Mouse (Mus musculus): Measurements from ENCODE around the gene Lrrc58. TPM values are rescaled to one million over a fixed set of nuclear protein-coding genes. Genes with fewer than 3 reads are reported as not detected.

The Lrrc58 gene
- total RNA-seq, 2 experiments from 2014 or later = 41.3 to 66.4 TPM

DNA sequence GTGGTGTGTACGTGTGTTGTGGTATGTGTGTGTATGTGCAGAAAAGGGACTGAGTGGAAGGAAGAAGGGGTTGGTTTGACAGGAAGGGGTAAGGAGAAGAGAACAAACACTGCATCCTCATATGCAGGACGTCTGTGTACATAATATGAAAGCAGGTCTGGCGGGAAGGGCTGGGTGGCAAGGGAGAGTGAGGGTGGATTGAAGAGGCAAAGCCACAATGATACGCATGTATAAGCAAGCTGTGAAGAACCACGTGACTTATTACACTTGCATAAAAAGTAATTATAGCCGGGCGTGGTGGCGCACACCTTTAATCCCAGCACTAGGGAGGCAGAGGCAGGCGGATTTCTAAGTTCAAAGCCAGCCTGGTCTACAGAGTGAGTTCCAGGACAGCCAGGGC, 2.3 kb upstream of the Lrrc58 start:
- intact Hi-C loops (cut with DNase I; ENCODE audit: low total_unique reads) = no loop called here
- no peak for DNase-seq

DNA sequence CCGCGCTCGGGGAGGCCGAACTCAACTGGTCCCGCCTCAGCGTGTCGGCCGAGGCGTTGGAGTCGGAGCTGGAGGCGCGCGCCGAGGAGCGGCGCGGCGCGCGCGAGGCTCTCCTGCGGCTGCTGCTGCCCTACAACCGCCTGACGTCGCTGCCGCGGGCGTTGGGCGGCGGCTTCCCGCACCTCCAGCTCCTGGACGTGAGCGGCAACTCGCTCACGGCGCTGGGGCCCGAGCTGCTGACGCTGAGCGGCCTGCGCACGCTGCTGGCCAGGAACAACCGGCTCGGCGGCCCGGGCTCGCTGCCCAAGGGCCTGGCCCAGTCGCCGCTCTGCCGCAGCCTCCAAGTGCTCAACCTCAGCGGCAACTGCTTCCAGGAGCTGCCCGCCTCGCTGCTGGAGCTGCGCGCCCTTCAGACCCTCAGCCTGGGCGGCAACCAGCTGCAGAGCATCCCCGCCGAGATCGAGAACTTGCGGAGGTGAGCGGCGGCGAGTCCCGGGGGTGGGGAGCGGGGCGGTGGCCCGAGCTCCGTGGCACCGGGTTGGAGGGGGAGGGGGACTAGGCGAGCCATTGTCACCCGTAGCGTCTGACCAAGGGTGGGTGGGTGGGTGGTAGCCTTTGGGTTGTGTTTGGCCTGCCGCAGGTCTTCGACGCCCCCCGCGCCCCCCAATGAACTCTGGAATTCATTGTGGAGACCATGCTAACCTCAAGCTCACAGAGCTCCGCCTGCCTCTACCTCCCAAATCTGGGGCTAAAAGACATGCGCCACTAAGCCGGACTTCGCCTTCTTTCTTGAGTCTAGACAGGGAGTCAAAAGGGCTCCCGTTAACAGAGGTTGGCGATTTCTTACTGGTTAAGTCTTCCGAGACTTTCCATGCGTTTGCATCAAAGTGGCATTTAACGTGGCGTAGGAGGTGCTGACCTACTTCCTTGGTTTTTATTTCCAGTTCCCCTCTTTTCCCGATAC, 599 bp downstream of the Lrrc58 start:
- DNase-seq = peak; percentile 65

DNA sequence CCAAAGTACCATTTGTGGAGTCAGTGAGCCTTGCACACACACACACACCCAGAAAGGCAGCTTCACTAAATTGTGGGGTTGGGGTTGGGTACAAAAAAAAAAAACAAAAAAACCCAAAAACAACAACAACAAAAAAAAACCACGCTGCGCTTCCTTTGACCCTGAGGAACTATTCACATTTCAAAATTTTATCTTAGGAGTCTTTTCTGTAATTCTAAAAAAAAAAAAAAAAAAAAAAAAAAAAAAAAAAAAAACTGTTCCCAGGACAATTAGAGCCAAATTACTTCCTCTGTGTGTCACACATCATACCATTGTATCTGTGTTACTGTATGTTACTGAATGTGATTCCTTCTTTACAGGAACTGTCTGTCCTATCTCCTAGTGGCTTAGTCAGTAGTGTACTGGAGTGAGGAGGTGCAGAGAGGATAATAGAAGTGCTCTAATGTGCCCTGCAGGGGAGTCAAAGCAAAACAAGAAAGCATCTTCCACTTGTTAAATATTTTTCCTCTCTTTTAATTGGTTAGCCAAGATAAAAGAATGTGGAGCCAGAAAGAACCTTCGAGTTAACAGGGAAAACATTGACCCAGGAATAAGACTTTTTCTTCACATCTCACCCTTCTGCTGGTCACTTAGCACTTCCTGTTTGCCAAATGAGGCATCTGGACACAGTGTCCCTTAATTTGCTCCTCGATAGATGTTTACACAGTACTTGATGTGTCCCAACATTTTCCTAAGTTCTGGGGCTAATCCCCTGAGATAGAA, 1.5 kb downstream of the Lrrc58 start:
- intact Hi-C loops (cut with DNase I; ENCODE audit: low total_unique reads) = no loop called here

More for the DNA sequence above, 599 bp downstream of the Lrrc58 start:
- intact Hi-C loops (cut with DNase I; ENCODE audit: low total_unique reads) = no loop called here

DNA sequence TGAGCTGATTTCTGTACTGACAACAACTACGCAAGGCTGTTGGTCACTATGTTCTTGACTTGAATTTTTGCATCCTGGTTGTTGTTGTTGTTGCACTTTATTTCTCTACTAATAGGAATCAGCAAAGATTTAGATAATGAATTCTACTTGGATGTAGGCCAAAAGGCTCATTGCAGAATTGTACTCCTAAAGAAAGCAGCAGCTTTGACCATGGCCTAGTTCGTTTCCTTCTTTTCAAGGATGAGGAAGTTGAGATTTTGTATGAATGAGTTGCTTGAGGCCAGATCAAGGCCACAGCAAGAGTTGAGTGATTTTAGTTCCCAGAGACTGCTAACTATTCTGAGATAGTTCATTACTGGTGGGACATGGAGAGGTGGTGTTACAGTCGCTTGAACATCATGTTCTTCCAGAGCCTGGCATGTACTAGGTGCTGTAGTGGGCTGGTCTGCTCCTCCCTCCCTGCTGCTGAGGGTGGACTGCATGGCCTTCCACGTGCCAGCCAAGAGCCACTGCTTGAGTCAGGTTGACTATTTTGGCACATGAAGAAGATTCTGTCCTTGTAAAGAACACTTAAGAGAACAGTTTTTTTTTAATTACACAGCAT, 3.0 kb downstream of the Lrrc58 start:
- DNase-seq = no peak
- intact Hi-C loops (cut with DNase I; ENCODE audit: low total_unique reads) = no loop called here

More for the DNA sequence above, 1.5 kb downstream of the Lrrc58 start:
- DNase-seq = no peak

DNA sequence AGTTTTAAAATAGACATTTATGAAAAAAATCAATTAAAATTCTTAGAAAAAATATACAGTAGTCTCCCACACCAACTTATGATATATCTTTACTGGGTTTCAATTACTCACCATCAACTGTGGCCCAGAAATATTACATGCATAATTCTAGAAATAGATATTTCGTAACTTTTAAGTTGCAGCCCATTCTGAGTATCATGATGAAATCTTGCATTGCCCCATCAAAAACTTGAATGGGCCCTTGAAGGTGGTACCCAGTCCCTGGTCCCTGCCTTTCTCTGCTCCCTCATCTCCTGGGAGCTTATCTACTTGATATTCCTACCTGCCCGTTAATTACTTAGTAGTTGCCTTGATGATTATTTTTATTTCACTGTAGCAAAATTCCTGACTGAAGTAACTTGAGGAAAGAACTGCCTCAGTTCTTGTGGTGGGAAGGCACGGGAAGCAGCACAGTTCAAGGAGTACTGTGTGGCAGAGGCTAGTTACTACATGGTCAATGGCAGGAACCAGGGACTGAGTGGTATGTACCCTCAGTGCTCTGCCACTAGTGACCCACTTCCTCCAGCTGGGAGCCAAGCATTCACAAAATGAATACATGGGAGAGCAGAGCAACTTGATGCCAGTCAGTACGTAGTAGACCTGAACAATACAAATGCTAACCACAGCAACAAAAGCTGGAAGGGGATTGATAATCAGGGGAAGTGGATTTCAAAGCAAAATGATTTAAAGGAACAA, 6.5 kb downstream of the Lrrc58 start:
- no peak for DNase-seq
- intact Hi-C loops (cut with DNase I; ENCODE audit: low total_unique reads) = no loop called here

DNA sequence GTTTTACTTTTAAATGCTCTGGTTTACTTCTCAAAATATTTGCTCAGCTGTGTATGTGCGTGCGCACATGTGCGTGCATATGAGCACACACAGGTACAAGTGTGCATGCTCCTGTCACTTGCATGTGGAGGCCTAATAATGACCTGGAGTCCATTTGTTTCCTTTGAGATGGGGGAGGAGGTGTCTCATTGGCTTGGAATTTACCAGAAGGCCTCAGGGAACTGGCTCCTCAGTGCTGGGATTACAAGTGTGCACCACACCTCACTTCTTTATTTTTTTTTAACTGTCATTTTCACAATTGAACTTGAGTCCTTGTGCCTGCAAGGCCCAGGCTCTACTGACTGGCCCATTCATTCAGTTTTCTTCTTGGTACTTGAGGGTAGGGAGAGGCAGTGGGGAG, 9.2 kb downstream of the Lrrc58 start:
- DNase-seq = no peak
- intact Hi-C loops (cut with DNase I; ENCODE audit: low total_unique reads) = no loop called here

DNA sequence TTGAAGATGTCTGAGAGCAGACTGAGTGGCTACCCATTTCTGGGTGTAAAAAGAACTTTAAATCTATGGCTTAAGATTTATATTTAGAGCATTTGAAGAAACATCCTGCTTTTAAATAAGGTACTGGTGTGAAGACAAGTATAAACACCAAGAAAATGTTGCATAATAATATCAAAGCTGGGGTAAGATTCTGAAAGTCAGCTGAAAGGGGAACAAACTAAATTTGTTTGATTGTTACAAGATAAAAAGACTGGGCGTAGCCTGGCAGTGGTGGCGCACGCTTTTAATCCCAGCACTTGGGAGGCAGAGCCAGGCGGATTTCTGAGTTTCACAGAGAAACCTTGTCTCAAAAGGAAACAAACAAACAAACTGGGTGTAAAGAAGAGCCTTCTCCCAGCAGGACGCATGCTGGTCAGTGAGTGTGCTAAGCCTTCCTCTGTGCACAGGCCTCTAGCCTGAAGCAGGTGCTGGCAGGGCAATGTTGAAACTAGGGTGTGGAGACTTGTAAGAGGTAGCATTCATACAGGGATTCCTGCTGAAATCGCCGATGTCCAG, 10.8 kb downstream of the Lrrc58 start:
- intact Hi-C loops (cut with DNase I; ENCODE audit: low total_unique reads) = no loop called here

DNA sequence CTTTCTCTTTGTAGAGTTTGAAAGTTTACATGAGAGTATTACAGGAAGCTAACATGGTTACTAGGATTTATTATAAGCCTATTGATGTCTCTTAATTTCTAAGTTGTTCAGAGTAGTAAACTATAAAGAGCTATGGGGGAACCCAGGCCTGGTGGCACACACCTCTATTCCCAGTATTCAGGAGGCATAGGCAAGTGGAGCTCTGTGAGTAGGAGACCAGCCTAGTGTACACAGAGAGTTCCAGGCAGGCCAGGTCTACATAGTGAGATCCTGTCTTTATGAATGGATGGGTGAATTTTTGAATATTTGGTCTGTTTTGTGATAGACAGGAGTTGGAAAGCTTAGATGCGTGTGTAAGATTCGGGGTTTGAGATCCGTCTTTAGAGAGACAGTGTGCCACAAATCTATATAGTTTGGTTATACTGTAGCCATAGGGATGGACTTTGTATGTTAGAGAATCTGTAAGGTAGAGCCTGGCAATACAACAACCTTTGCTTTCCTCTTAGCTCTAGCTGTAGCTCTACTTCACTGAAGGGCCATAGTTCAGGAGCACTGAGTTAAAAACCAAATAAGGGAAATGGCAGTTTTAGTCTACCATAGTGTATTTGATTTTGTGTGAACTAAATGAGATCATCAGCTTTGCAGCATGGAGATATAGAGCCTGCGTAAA, 11.7 kb downstream of the Lrrc58 start:
- no peak for DNase-seq
- intact Hi-C loops (cut with DNase I; ENCODE audit: low total_unique reads) = no loop called here

More for the DNA sequence above, 10.8 kb downstream of the Lrrc58 start:
- DNase-seq = no peak

DNA sequence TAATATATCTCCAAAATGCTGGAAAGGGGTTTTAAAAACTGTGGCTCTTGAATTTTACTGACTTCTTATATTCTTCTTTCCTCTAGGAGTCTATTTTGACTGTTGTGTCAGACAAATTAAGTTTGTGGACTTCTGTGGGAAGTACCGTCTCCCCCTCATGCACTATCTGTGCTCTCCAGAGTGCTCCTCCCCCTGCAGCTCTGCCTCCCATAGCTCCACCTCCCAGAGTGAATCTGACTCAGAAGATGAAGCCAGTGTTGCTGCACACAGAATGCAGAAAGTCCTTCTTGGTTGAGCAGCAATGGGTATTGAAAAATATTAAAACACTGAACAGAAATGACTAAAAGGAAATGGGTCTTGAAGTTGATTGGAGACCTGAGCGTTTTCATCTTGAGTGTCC, 13.0 kb downstream of the Lrrc58 start:
- DNase-seq = no peak
- intact Hi-C loops (cut with DNase I; ENCODE audit: low total_unique reads) = no loop called here

DNA sequence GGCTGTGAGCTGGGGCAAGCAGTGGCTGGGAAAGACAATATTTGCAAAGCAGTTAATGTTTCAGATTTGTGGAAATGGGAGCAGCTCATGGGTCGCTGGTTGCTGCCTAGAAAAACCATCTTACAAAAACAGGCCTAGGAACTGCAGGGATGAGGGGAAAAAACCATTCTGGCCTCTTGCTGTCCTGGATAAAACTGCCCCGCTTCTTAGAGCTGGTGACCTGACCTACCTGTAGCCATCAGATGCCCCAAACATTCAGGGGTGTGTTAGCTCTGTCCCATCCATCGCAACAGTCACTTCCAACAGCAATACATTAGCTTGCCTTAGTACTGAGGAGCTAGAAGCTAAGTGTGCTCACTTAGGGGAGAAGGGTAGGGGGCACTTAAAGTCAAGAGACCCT, 20.8 kb downstream of the Lrrc58 start:
- no peak for DNase-seq
- intact Hi-C loops (cut with DNase I; ENCODE audit: low total_unique reads) = no loop called here

DNA sequence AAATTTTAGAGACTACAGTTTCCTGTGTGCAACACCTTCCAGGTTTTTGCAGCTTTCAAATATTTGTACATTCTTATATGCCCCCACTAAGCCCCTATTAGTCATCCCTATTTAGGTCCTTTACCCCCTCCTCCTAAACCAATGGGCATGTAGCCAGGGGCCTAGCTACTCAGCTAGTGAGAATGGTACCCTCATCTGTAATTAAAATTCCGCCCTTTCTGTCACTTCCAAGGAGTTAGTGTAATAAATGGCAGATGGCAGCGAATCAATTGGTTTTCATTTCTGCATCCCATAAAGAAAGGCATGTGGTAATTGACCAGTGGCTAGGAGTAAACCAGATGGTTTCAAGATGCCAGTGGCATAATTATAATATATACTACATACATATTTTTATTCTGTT, 24.5 kb downstream of the Lrrc58 start:
- intact Hi-C loops (cut with DNase I; ENCODE audit: low total_unique reads) = no loop called here
- no peak for DNase-seq

DNA sequence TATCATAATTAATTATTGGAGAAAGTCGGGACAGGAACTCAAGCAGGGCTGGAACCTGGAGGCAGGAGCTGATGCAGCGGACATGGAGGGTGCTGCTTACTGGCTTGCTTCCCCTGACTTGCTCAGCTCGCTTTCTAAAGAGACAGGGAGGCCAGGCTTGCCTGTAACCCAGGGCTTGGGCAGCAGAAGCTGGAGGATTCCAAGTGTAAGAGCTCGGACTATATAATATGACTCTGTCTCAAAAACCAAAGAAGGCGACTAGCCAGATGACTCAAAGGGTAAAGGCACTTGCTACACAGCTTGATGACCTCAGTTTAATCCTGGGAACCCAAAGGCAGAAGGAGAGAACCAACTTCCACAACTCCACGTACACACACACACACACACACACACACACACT, 25.2 kb downstream of the Lrrc58 start:
- intact Hi-C loops (cut with DNase I; ENCODE audit: low total_unique reads) = no loop called here
- DNase-seq = no peak

DNA sequence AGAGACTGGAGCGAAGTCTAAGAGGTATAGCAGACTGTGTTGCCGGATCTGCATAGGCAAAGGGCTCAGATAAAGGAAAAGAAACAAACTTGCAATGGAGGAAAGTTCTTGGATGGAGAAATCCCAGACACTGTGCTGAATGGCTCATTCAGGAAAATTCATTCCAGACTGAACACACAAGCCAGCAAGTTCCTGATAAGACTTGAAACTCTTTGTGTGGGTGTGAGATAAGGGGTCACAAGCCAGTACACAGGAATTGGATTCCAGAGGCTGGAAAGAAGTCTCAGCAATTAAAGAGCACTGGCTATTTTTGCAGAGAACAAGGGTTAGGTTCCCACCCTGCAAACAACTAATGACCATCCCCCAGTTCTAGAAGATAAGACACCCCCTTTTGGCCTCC, 25.8 kb downstream of the Lrrc58 start:
- intact Hi-C loops (cut with DNase I; ENCODE audit: low total_unique reads) = no loop called here
- no peak for DNase-seq

DNA sequence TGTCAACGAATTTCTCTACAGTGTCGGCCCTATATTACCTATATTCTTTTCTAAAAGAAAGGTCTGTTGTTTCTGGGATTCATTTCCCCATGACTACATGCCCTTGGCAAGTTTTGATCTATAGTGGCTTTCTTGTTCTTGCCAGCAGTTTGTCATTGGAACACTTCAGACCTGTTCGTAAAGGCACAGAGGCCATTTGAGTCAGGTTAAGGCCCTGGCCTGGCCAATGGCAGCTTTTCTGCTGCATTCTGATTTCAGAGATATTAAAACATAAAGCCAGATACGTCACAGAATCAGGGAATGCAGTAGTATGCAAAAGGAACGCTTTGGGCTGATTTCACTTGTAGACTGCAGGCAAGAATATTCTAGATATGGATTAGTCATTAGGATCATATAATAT, 30.6 kb downstream of the Lrrc58 start:
- intact Hi-C loops (cut with DNase I; ENCODE audit: low total_unique reads) = no loop called here
- DNase-seq = no peak

DNA sequence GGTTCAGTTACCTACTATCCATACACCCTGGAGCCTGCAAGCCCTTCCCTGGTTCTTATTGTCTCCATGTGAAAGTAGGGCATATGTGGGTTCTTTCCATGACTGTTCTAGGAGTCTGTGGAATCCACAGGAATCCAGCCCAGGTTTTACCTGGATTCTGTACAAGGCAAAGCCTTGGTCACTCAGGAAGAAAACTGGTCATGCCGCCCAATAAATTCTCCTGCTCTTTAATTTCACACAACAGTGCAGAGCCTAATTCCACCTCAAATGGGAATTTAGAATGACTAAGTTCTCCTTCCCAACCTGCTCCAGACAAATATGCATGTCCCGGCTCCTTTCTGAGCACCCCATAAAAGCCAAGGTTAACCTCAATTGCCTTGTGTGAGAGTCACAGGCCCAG, 31.2 kb downstream of the Lrrc58 start:
- DNase-seq = no peak
- intact Hi-C loops (cut with DNase I; ENCODE audit: low total_unique reads) = no loop called here

DNA sequence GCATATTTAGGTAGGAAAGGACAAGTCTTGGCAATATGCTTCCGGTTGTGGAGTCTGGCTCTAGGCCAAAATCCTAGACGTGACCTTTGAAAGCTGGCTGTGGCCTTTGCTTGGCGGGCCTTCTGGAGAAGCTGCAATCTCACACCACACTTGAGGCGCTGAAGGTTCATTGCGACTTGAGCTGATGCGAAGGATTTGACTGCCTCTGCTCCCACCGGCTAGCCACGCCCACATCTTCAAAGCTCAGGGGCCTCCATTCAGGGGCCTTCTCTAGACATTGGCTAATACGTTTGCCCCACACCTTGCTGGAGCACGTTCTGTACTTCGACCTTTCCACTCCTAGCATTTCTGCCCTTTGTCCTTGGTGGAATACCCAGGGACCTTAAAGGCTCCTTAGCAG, 33.1 kb downstream of the Lrrc58 start:
- no peak for DNase-seq
- intact Hi-C loops (cut with DNase I; ENCODE audit: low total_unique reads) = no loop called here

DNA sequence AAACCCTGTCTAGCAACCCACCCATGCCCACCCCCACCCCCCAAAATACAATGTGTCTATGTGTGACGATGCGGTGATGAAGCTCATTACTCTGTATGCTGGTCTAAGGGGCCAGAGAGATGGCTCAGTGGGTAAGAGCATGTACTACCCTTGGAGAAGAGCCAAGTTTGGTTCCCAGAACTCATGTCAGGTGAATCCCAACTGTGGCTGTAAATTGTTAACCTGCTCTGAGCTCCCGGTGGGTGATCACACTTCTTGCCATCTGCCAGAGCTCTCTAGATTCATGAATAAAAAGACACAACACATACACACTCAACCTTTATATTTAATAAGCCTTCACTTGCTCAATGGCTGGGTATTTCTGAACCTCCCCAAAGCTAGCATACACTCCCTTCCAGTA, 38.3 kb downstream of the Lrrc58 start:
- DNase-seq = no peak
- intact Hi-C loops (cut with DNase I; ENCODE audit: low total_unique reads) = no loop called here

DNA sequence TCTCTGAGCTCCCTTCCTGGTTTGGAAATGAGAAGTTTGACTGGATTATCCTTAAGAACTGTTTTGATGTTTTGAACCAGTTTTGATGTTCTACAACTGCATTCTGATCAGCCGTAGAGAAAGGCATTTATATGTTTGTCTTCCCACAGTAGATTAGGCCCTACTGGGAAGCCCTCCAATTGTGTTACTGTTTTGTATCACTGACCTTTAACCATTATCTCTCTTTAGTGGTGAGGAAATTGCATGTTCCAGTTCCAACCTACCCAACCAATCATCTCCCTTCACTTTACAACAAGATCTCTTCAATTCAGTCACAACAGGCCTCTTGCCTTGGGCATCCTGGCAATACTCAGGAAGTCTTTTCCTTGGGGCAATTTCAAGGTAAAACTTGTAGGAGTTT, 42.9 kb downstream of the Lrrc58 start:
- intact Hi-C loops (cut with DNase I; ENCODE audit: low total_unique reads) = no loop called here
- DNase-seq = no peak

All from gastrocnemius, postnatal 14 days (tissue).